Mouse (Mus musculus) large intestine, adult 2 months (tissue): Measurements from ENCODE around the gene Gse1. TPM values are rescaled to one million over a fixed set of nuclear protein-coding genes. Genes with fewer than 3 reads are reported as not detected.

ENCODE experiments used
- DNase-seq: peaks from one replicate; pipeline ENCODE4 v3.0.0-alpha.2; 2012; ENCODE audit warnings: low read depth, low spot score
- WGBS: fragments of 180-500 bp; shearing (Covaris S2); methylation state at CpG from one replicate; pipeline ENCODE4 v1.1.7; 2018; 5-methylcytosine and 5-hydroxymethylcytosine counted together
- polyA plus RNA-seq: library from polyadenylated mRNA; depleted of rRNA; stranded (reverse); fragments of >200 nt; gene quantifications from 2 replicates; pipeline ENCODE4 v1.2.3, GENCODE M21; 2012

The Gse1 gene
- polyA plus RNA-seq, 1 experiment, result 22.1 TPM

DNA sequence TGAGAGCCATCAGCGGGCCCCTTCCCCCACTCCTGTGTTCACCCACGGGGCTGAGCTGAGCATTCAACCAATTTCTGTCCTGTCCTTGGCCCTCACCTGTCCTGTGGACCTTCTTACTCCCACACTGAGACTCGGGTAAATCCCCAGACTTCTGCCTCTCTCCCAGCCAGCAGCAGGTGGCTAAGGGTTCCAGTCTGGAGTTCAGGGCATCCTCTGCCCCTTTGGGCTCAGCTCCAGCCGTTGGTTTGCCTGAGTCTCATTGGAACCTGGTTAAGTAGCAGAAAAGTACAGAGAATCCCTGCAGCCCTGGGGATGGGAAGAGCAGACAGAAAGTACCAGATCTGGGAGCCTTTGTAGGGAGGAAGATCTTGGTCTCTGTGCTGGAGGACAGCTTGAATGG lies 4.1 kb downstream of the Gse1 start:
- no peak for DNase-seq
- WGBS, result 33% methylated on average over 4 of the region's 4 CpGs

- 33% methylated on average over 13 of the region's 13 CpGs for WGBS
- no peak for DNase-seq
Measured at GRCm38 (mm10) chr8:120232913-120233312, 4.7 kb downstream of the Gse1 start.

- DNase-seq, result no peak
- WGBS, result 60% methylated on average over 12 of the region's 12 CpGs
Measured at GRCm38 (mm10) chr8:120234457-120234856, 6.2 kb downstream of the Gse1 start.

GRCm38 (mm10) chr8:120234866-120235265 lies 6.6 kb downstream of the Gse1 start:
- WGBS, result 65% methylated on average over 8 of the region's 8 CpGs
- DNase-seq, result no peak

DNA sequence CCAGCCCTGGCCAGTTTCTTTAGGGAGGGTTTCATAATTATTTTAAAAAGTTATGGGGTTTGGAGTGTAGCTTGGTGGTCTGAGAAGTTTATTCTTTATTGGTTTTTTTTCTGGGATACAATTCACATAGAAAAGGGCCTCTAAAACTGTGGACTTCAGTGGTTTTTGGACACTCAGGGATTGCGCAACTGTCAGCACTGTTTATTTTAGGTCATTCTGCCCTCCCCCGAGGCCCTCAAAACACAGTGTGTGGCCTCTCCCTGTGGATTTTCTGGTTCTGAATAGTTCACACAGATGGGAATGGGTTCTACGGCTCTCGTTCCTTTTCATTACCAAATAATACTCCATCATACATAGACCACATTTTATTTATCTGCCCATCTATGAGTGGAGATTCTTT lies 15.0 kb downstream of the Gse1 start:
- DNase-seq, result no peak
- whole genome bisulfite sequencing, result 55% methylated on average over 4 of the region's 4 CpGs

DNA sequence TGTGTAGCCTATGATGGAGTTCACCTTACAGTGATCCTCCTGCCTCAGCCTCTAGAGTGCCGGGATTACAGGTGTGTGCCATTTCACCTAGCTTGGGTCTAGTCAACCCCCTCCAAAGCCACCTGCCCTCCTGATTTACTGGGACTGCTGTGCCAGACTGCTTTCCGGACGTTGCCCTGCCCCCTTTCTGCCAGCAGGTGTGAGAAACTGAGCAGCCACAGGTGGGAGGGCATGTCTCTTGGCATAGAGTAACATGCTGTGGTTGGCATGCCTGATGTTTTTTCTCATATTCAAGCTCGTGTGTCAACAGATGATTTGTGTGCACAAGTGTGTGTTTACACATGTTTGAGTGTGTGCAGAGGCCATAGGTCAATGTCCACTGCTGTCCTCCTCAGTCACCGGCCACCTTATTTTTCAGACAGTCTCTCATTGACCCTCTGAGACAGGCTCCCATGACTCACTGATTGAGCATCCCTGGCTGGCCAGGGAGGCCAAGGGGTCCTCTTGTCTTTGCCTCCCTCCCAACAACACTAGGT lies 15.7 kb downstream of the Gse1 start:
- no peak for DNase-seq
- WGBS, result 48% methylated on average over 5 of the region's 5 CpGs

DNA sequence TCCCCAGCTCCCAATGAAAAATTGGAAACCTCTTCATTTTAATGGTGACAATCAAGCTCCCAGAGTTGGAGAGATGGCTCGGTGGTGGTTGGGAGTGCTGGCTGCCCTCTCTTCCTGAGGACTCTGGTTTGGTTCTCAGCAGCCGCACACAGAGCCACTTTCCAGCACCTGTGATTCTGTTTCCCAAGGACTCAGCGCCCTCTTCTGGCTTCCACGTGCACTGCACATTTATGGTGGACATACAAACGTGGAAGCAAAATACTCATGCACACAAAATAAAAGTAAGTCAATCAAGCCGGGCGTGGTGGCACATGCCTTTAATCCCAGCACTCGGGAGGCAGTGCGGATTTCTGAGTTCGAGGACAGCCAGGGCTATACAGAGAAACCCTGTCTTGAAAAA lies 16.3 kb downstream of the Gse1 start:
- 96% methylated on average over 10 of the region's 10 CpGs for WGBS
- no peak for DNase-seq

- DNase-seq, result no peak
- 63% methylated on average over 5 of the region's 5 CpGs for WGBS
Measured at GRCm38 (mm10) chr8:120247618-120248017, 19.4 kb downstream of the Gse1 start.

GRCm38 (mm10) chr8:120248031-120248430 lies 19.8 kb downstream of the Gse1 start:
- DNase-seq, result no peak
- WGBS, result 66% methylated on average over 7 of the region's 7 CpGs

GRCm38 (mm10) chr8:120248451-120248850 lies 20.2 kb downstream of the Gse1 start:
- DNase-seq, result no peak
- WGBS, result 88% methylated on average over 4 of the region's 4 CpGs

DNA sequence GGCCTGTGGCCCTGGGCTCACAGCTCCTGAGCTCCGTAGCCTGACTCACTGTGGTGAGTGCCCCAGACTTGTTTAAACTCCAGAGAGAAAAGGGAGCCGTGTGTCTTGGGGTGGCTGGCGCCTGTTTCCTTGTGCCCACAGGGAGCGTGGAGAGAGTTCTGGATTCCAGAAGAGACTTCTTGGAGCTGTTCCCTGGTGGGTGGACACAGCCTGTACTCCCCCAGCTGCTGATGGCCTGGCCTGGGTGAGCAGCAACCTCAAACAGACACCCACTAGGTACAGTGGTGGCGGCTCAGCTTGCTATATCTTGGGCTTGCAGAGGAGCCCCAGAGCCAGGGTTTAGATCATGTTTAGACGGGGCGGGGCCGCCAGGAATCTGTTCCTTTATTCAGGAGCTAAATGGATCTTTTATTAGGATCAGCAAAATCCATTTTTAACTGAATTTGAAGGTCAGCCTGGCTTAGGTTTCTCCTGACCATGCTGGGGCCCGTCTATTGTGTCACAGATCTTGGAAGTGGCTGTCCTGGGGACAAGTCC lies 21.6 kb downstream of the Gse1 start:
- 78% methylated on average over 9 of the region's 9 CpGs for WGBS
- DNase-seq, result no peak

- WGBS, result 83% methylated on average over 16 of the region's 16 CpGs
Measured at GRCm38 (mm10) chr8:120250750-120251410, 22.6 kb downstream of the Gse1 start.

GRCm38 (mm10) chr8:120251411-120252035 lies 23.3 kb downstream of the Gse1 start:
- DNase-seq, result no peak
- 60% methylated on average over 9 of the region's 9 CpGs for WGBS

More at GRCm38 (mm10) chr8:120250750-120251410, 22.6 kb downstream of the Gse1 start:
- DNase-seq, result no peak

DNA sequence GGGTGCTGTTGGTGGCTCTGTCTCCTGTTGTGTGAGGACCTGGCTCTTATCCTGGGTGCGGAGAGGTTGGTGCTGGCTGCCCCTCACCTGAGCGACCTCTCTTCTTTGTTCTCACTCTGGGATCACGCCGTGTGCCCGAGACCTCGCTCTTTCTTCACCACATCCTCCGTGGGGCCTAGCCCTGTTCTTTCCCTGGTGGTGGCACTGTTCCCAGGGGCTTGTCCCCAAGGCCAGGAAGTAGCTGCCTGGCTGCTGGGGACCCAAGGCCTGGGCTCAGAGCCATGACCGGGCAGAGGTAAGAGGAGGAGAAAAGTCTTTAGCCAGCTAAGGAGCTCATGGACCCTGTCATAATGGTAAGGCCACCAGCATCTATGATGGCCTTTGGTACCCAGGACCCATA lies 25.4 kb downstream of the Gse1 start:
- 48% methylated on average over 8 of the region's 8 CpGs for WGBS

GRCm38 (mm10) chr8:120255406-120255987 lies 27.2 kb downstream of the Gse1 start:
- WGBS, result 39% methylated on average over 6 of the region's 6 CpGs
- DNase-seq, result no peak

More for the DNA sequence above, 25.4 kb downstream of the Gse1 start:
- no peak for DNase-seq

DNA sequence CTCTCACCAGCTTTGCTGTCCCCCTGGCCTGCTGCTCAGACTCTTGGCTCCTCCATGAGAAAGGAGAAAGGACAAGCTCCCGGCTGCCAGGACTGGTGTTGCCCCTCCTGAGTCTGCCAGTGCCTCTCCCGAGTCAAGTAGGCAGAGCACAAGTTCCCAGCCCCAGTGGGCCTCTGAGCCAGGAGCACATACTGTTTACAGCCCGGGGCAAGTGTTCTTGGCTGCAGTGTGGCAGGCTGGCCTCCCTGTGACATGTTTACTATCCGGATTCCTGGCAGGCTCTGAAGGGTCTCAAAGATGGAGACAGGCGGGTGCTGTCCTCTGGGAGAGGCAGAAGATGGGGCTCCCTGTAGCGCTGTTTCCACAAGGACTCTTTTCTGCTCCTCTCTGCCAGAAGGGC lies 28.7 kb downstream of the Gse1 start:
- DNase-seq, result no peak
- 31% methylated on average over 6 of the region's 6 CpGs for WGBS

- DNase-seq, result no peak
- WGBS, result 95% methylated on average over 13 of the region's 13 CpGs
Measured at GRCm38 (mm10) chr8:120259206-120259605, 30.9 kb downstream of the Gse1 start.

- 93% methylated on average over 5 of the region's 5 CpGs for WGBS
- DNase-seq, result no peak
Measured at GRCm38 (mm10) chr8:120260677-120261076, 32.4 kb downstream of the Gse1 start.

GRCm38 (mm10) chr8:120261338-120262120 lies 33.3 kb downstream of the Gse1 start:
- no peak for DNase-seq
- 48% methylated on average over 21 of the region's 21 CpGs for WGBS

DNA sequence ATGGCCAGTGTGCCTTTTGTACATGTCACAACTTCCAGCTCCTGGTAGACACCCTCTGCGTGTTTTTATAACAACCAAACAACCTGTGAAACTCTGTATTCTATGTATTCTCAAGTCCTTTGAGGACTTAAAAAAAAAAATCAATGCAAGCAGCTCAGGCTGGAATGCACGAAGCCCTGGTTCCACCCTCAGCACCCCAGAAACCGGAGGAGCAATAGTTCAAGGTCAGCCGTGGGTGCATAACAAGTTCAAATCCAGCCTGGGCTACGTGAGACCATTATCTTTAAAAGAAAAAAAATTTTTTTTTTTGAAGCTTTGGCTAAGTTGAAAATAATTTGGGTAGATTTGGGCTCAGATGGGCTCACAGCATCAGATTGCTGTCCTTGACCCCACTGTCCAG lies 35.6 kb downstream of the Gse1 start:
- no peak for DNase-seq
- 88% methylated on average over 5 of the region's 5 CpGs for WGBS
